Mouse (Mus musculus): ENCODE measurements around the gene Rprd2.
A peak's percentile ranks its signal among the peaks of the same experiment; 100 is the strongest.
"Not testable (repeated sequence)": the region's sequence is repeated elsewhere in the genome, so short reads cannot be mapped to it uniquely, and the experiment has no call there.

Gene Rprd2

DNA sequence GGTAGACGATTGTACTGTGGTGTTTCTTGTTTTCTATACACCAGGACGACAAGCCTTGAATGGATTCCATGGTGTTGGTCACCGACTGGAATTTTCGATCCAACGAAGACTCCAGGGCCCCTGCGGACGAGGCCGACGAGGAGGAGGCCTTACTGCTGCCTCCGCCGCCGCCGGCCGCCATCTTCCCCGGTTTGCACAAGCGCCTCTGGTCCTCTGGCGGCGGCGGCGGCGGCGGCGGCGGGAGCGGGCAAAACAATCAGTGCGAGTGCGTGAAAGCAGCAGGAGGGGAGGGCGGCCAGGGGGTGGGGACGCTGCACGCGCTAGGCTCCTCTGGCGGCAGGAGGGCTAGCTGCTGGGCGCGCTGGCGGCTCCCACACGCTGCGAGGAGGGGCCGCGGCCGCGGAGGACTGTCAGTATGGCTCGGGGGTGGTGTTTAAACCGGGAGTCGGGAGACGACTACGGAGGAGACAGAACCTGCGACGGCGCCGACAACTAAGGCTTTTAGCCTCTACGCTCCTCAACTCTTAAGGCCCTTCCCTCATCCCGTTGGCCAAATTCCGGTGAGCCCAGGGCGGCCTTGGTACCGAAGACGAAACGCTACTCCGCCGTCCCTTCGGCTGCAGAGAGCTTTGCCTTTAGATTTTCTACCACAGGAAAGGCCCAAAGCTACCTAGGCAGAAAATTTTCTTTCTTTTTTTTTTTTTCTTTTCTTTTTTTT, at the start of gene Rprd2:
TSS of gene Rprd2 (minus strand) at position 293 of the 718 bp plus-strand sequence.
- peak; percentile 86 for DNase-seq

- no peak for DNase-seq
Measured at GRCm38 (mm10) chr3:95867408-95867807, 48.7 kb upstream of the Rprd2 start.

DNA sequence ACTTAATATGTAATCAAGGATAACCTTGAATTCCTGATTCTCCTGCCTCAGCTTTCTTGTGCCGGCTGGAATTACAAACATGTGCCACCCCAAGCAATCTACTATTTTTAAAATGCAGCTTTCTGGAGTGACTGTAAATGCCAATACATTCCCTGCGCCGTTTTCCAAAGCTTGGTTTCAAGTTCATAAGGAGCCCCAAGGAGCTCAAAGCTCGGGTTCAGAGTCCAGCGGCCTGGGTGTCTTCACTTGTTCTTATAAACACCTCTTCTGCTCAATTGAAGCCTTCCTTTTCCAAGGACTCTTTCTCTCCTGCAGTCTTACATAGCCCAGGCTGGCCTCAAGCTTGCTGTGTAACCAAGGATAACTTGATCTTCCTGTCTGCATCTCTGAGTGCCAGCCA, 47.4 kb upstream of the Rprd2 start:
- peak; percentile 43 for DNase-seq

DNA sequence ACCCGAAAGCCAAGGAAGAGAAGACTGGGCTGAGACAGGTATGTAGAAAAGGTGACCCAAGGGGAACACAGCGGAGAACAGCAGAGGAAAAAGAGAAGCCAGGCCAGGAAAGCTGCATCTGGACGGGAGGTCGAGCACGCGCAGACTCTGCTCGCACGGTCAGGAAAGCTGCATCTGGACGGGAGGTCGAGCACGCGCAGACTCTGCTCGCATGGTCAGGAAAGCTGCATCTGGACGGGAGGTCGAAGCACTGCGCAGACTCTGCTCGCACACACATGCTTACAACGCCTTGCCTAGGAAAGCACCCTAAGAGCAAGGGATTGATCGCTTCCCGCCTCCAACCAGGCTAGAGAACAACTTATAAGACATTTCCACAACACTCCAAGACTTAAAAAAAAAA, 46.9 kb upstream of the Rprd2 start:
- no peak for DNase-seq

DNA sequence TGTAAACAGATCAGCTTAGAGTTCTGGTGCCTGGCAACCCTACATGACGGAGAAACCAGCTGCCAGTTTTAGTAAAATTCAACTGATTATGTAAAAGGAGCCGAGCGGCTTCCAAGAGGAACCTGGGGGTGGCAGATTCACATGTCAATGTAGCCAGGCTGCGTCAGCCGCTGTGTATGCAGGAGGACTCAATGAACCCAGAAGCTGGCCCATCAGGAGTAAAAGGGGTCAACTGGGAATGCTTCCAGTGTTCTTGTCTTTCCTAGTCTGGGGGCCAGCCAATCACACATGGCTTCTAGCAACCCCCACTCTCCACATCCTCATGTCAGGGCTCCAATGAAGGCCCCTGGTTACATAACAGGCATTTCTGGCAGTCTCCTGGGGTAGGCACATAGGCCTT, 46.4 kb upstream of the Rprd2 start:
- no peak for DNase-seq

DNA sequence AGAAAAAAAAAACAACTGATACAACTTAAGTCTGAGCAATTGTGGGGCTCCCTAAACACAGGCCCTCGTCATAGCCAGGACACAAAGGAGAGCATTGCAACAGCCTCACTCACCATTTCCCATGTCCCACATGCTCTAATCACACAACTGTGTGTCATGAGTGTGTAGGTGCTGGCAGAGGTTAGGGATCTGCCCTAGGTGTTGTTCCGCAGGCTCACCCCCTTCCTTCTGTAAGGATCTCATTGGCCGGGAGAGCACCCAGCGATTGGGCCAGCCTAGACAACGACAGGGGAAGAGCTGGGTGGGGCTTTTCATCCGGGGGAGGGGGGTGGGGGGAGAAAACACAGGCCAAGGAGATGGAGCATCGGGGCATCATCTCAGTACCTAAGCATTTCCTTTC, 44.9 kb upstream of the Rprd2 start:
- DNase-seq: no peak

- peak; percentile 82 for DNase-seq
Measured at GRCm38 (mm10) chr3:95861796-95862195, 43.1 kb upstream of the Rprd2 start.

GRCm38 (mm10) chr3:95861216-95861615, 42.6 kb upstream of the Rprd2 start:
- peak; percentile 34 for DNase-seq

DNA sequence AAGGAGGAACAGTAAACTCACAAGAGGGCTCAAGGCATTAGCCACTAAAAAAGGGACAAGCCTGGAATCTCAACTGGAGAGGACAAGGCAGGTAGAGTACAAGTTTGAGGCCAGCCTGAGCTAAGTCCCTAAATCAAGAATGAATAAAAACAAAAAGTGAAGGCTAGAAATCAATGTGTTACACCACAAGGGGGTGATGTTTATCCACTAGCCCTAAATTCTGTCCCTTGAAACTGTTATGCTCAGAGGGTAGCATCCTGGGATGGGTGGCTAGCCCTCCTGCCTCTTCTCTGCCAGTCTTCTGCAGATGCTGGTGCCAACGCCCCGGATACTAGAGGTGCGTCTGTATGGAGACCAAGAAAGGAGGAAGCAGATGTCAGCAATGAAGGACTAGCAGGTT, 41.7 kb upstream of the Rprd2 start:
- DNase-seq: no peak

- DNase-seq: not testable (repeated sequence)
Measured at GRCm38 (mm10) chr3:95858278-95858677, 39.6 kb upstream of the Rprd2 start.

GRCm38 (mm10) chr3:95857050-95857449, 38.4 kb upstream of the Rprd2 start:
- DNase-seq: not testable (repeated sequence)

DNA sequence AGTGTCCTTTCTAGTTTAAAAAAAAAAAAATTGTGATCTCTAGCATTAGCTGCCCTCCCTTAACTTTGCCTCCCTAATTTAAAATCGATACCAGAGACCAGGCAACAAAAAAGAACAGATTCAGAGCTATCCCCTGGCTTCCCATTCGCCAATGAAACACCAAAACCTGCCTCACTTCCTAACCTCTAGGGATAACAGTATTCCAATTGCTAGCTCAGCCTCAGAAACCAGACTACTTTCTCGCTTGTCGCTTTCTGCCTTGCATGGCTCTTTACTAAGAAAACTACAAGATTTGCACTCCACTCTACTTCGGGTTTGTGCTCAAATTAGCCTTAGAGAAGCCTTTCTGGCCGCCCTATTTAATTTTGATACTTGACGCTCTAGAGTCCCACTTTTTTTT, 37.5 kb upstream of the Rprd2 start:
- DNase-seq: no peak

DNA sequence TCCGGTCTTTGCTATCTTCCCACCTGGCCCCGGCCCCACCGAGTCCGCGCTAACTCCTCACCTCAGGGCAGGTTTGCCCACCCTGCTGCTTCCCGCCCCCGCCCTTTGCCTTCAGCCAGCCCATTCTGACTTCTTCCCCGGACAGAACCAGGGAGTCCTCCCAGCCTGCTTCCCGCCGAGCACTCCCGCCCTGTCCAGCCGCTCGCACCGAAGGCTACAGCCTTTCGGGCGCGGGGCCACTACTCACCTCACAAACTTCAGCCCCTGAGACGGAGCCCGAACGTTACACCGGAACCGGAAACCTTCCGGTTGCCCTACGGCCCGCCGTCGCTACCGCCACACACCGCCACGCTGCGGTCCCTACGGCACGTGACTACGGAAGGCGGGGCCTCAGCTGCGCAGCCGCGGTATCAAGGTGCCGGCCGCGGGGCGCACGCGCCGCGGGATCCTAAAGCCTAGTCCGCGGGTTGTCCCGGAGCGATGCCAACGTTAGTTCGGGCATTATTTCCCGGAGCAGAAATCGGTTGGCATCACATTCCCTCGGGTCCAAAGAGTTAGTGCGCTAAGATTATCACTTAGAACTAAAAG, 36.9 kb upstream of the Rprd2 start, which contains the start of gene Prpf3:
TSS of gene Prpf3 (minus strand) at position 384 of the 588 bp plus-strand sequence.
- peak; percentile 97 for DNase-seq

DNA sequence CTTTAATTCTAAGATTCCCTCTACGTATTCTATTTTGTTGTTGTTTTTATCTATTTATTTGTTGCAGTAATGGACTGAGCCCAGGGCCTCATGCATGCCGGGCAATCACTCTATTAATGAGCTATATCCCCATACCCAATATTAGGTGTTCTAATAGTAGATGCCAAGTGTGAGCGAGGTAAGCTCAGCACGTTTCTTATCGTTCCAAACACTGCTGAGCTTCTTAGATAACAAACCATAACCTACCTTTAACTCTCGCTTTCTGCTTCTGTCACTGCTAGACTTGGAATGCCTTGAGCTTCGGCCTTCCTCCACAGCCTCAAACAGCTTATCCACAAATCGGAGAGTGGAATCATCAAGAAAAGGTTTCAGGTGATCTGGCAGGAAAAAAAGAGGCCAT, 32.7 kb upstream of the Rprd2 start:
- no peak for DNase-seq

DNA sequence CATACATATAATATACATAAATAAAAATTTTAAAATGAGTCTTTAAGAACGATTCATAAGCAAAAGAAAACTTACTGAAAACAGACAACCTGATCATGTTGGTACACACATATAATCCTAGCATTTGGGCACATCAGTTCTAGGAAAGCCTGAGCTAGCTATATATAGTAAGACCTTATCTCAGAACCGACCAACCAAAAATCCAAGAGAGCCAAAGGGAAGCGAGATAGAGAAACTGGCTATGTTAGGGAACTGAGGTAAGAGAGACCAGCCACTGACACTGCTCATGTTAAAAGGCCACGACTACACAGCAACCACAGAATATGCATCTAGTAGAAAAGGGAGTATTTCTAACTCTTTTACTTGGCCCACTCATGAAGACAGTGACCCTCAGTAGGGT, 31.9 kb upstream of the Rprd2 start:
- no peak for DNase-seq

DNA sequence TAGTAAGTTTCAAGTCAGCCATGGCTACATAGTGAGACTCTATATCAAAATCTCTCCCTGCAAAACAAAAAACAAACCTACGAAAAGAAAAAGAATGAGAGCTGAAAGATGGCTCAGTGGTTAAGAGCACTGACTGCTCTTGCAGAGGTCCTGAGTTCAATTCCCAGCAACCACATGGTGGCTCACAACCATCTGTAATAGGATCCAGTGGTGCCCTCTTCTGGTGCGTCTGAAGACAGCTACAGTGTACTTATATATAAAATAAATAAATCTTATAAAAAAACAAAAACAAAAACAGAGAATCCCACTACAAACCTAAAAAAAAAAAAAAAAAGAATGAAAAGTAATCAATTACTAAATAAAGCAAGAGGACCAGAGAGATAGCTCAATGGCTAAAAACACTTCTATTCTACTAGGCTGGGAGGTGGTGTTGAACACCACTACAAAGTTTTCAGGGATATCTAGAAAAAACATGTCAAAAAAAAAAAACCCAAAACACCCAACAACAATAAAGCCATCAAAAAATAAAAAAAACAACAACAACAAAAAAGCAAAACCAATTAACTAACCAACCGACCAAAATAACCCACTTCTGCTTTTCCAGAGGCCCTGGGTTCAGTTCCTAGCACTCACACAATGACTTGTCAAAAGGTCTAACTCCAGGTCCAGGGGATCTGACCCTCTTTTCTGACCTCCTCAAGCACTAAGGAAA, 24.0 kb upstream of the Rprd2 start:
- no peak for DNase-seq

DNA sequence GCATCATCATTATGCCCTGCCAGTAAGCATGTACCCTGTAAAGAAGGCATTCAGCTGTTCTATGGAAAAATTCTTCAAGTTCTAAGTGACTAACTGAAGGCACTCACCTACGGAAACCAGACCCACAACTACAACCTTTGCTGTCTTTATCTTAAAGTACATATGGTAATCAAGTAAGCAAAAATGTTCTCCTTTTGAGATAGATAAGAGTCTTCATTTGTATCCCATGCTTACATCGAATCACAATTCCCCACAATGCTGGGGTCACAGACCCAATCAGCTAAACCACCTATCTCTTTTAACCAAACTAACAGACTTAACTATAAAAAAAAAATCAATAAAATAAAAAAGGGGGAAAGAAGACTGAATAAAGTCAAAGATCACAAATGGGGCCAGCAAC, 20.6 kb upstream of the Rprd2 start:
- no peak for DNase-seq

- DNase-seq: no peak
Measured at GRCm38 (mm10) chr3:95829053-95829452, 10.4 kb upstream of the Rprd2 start.

DNA sequence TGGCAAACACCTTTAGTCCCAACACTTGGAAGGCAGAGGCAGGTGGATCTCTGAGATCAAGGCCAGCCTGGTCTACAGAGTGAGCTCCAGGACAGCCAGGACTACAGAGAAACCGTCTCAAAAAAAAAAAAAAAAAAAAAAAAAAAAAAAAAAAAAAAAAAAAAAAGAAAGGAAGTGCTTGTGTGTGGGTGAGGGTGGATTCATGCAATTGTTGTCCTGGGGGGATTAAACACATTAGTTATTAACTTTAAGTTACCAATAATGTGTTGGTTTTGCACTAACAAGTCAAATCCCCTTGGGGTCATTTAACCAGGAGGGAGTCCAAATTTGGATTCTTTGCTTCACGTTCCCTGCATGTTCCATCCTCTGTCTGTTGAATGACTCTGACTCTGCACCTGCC, 7.6 kb upstream of the Rprd2 start:
- DNase-seq: no peak

- no peak for DNase-seq
Measured at GRCm38 (mm10) chr3:95820046-95821010, 1.7 kb upstream of the Rprd2 start.

GRCm38 (mm10) chr3:95819351-95819985, 805 bp upstream of the Rprd2 start:
- peak; percentile 100 for DNase-seq

DNA sequence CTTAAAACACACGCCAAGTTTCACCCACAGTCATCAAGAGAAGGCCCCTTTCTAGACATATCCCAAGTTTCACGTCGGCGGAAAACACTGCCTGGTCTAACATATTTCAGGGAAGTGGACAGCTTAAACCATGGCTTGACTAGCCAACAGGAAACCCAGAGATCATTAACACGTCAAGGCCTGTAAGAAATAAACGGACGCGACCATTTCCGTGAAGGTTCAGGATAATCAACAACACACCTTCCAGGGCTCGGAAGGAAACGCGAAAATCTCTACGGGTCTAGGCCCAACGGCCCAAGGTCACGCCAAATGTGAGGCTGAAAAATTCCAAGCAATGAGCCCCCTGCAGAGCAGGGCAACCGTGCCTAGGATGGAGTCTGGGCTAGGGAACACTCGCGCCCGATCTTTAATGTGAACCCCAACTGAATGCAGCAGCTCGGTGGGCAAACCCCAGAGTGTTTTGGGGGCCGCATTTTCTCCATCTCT, 594 bp downstream of the Rprd2 start:
- DNase-seq: peak; percentile 69

Data from kidney, postnatal 10 days (tissue).